Mouse (Mus musculus) hindbrain, embryonic 13.5 days (tissue): Measurements from ENCODE around the gene Dusp11. TPM values are rescaled to one million over a fixed set of nuclear protein-coding genes. Genes with fewer than 3 reads are reported as not detected.
"Not testable (repeated sequence)": the region's sequence is repeated elsewhere in the genome, so short reads cannot be mapped to it uniquely, and the experiment has no call there.

ENCODE experiments used
- ATAC-seq: fragments of 200-750 bp; cut with Nextera tagmentation; 2 replicates; pipeline ENCODE4 v1.8.0; 2017; ENCODE audit warnings: moderate TSS enrichment; ENCODE audit not compliant: low FRiP score
- H3K27ac ChIP-seq: fragments of 300-500 bp; sonication (generic); 2 replicates; pipeline ENCODE4 v1.5.1; 2015; ENCODE audit warnings: inconsistent platforms, mild to moderate bottlenecking, moderate library complexity
- H3K27me3 ChIP-seq: fragments of 300-500 bp; sonication (generic); 2 replicates; pipeline ENCODE4 v1.6.1; 2015; ENCODE audit warnings: mild to moderate bottlenecking, inconsistent platforms
- H3K36me3 ChIP-seq: fragments of 300-500 bp; sonication (generic); 2 replicates; pipeline ENCODE4 v1.6.1; 2015; ENCODE audit warnings: mild to moderate bottlenecking, inconsistent platforms
- H3K4me1 ChIP-seq: fragments of 300-500 bp; sonication (generic); replicated peaks from 2 replicates; pipeline ENCODE4 v1.6.1; 2015; ENCODE audit warnings: inconsistent platforms
- H3K4me2 ChIP-seq: fragments of 300-500 bp; sonication (generic); 2 replicates; pipeline ENCODE4 v1.6.1; 2015; ENCODE audit warnings: inconsistent platforms, mild to moderate bottlenecking, moderate library complexity
- H3K4me3 ChIP-seq: fragments of 300-500 bp; sonication (generic); 2 replicates; pipeline ENCODE4 v1.5.1; 2015; ENCODE audit warnings: mild to moderate bottlenecking, inconsistent platforms
- H3K9ac ChIP-seq: fragments of 300-500 bp; sonication (generic); 2 replicates; pipeline ENCODE4 v1.6.1; 2015; ENCODE audit warnings: mild to moderate bottlenecking, inconsistent platforms
- H3K9me3 ChIP-seq: fragments of 300-500 bp; sonication (generic); 2 replicates; pipeline ENCODE4 v1.6.1; 2016; ENCODE audit warnings: inconsistent platforms
- WGBS: fragments of 180-500 bp; shearing (Covaris S2); methylation state at CpG from one replicate; pipeline ENCODE4 v1.1.7; 2015; 5-methylcytosine and 5-hydroxymethylcytosine counted together
- polyA plus RNA-seq: library from polyadenylated mRNA; unstranded; fragments of >200 nt; fragmentation: Nextera tagmentation; extraction: Ambion mirVana; gene quantifications from 2 replicates; pipeline ENCODE4 v1.2.1, GENCODE M21; 2015

Gene Dusp11
- polyA plus RNA-seq: 49.9 and 53.4 TPM in 2 replicates

GRCm38 (mm10) chr6:85961101-85962091 is at the start of gene Dusp11:
Gene Dusp11 (minus strand): TSS chr6:85961667.
- WGBS: under 1% methylated on average over 70 of the region's 70 CpGs

DNA sequence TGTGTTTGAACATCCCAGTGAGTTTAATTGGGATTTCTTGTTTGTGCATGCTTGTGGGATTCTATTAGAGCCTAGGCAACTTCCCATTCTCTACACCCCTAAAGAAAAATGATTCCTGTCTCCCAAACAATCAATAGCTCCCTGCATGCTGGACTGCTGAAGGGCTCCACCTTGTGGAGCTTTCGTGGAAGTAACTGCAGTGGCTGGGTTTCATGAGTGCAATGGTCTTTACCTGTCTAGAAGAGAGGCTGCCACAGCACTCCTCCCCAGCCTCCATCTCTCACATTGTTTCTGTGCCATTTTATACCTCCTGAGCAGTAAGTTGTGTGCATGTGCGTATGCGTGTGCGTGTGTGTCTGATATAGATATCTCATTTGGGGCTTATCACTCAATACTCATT is 48.5 kb upstream of the Dusp11 start:
- Histone ChIP-seq H3K4me3 (no peak overlapping the region), H3K36me3 (no peaks in the 10 kb centered on the region), H3K9ac (no peak overlapping the region), H3K27me3 (no peaks in the 10 kb centered on the region), H3K4me1 (0 out of 2 replicates have a peak, but pooled peaks cover 3% of the 10 kb centered on the region), H3K9me3 (peaks cover 5% of the 10 kb centered on the region), H3K27ac (no peak overlapping the region), H3K4me2 (no peak overlapping the region)
- 38% methylated on average over 4 of the region's 4 CpGs for WGBS
- ATAC-seq: no peak

More at GRCm38 (mm10) chr6:85961101-85962091, at the start of gene Dusp11:
- peak; percentile 97 for ATAC-seq
- Histone ChIP-seq H3K9ac (peak within 1 kb of the TSS; percentile 92), H3K27ac (peak within 1 kb of the TSS; percentile 96), H3K36me3 (peaks cover 20% of the 10 kb centered on the region), H3K4me3 (peak within 1 kb of the TSS; percentile 84), H3K9me3 (no peaks in the 10 kb centered on the region), H3K27me3 (no peaks in the 10 kb centered on the region), H3K4me2 (peak within 1 kb of the TSS; percentile 77), H3K4me1 (peaks cover 32% of the 10 kb centered on the region)

- peak overlapping the region; percentile 53; the same call in 1 of the 2 replicates for H3K9ac ChIP-seq
- 13% methylated on average over 18 of the region's 18 CpGs for WGBS
Observed at GRCm38 (mm10) chr6:86004271-86005148, 43.0 kb upstream of the Dusp11 start.

GRCm38 (mm10) chr6:86003405-86003925 is 42.0 kb upstream of the Dusp11 start:
- Histone ChIP-seq H3K9me3 (peaks cover 5% of the 10 kb centered on the region), H3K27ac (no peak overlapping the region), H3K9ac (no peak overlapping the region), H3K36me3 (no peaks in the 10 kb centered on the region), H3K4me3 (no peak overlapping the region), H3K4me1 (peaks cover 7% of the 10 kb centered on the region; the same call in 1 of the 2 replicates), H3K4me2 (no peak overlapping the region), H3K27me3 (0 out of 2 replicates have a peak, but pooled peaks cover 3% of the 10 kb centered on the region)
- WGBS: 71% methylated on average over 18 of the region's 18 CpGs
- ATAC-seq: no peak

More at GRCm38 (mm10) chr6:86004271-86005148, 43.0 kb upstream of the Dusp11 start:
- Histone ChIP-seq H3K27ac (no peak overlapping the region), H3K4me2 (peak overlapping the region; percentile 44), H3K4me3 (0 out of 2 replicates have a peak overlapping the region, but pooled peaks have one; percentile 15), H3K9me3 (peaks cover 5% of the 10 kb centered on the region), H3K36me3 (no peaks in the 10 kb centered on the region), H3K4me1 (peaks cover 7% of the 10 kb centered on the region; the same call in 1 of the 2 replicates), H3K27me3 (0 out of 2 replicates have a peak, but pooled peaks cover 3% of the 10 kb centered on the region)
- ATAC-seq: peak; percentile 87

- not testable (repeated sequence) for H3K36me3 ChIP-seq, H3K4me2 ChIP-seq, ATAC-seq, H3K9me3 ChIP-seq, H3K27ac ChIP-seq, H3K4me1 ChIP-seq, H3K4me3 ChIP-seq, H3K9ac ChIP-seq, H3K27me3 ChIP-seq
- WGBS: 86% methylated on average over 5 of the region's 5 CpGs
Observed at GRCm38 (mm10) chr6:85990774-85991173, 29.3 kb upstream of the Dusp11 start.

DNA sequence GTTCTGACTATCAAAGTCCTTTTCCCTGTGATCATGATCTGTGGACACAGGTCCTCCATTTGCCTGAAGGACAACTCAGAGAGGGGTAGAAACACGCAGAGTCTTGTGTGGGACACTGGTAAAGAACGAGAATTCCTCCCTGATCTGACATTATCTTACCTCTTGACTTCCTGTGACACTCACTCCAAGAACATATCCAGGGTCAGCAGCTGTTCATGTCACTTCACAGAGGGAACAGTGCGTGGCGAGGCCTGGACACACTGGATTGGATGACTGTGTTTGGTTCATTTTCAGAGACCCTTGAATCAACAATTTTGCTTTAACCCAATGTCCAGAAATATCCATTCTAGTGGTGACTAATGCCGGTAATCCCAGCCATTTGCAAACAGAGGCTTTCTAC is 28.1 kb upstream of the Dusp11 start:
- H3K4me3 ChIP-seq, H3K4me2 ChIP-seq, H3K27ac ChIP-seq, H3K9ac ChIP-seq, H3K9me3 ChIP-seq, H3K27me3 ChIP-seq, H3K4me1 ChIP-seq, H3K36me3 ChIP-seq, ATAC-seq: not testable (repeated sequence)
- 92% methylated on average over 5 of the region's 5 CpGs for WGBS

DNA sequence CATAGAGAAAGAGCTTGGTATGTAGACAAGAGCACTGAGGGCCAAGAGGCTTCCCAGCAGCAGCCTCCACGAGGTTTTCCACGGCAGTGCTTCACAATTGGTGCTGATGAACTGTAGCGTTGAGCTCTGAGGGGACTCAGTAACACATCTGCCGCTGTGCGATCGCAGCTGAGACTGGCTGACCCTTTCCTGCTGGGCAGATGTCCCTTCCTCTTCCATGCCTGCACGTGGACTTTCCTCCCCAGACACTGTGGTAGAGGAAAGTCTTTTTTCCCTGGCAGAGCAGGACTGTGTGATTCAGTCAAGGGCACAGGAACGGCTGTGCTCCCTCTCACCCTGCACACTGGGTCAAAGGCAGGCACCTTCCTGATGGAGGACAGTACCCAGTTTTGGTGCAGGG is 22.9 kb upstream of the Dusp11 start:
- Histone ChIP-seq H3K27me3 (no peaks in the 10 kb centered on the region), H3K27ac (no peak overlapping the region), H3K9ac (peak overlapping the region; percentile 3; the same call in 1 of the 2 replicates), H3K4me3 (no peak overlapping the region), H3K36me3 (no peaks in the 10 kb centered on the region), H3K4me2 (no peak overlapping the region), H3K9me3 (no peaks in the 10 kb centered on the region), H3K4me1 (no peaks in the 10 kb centered on the region)
- no peak for ATAC-seq
- WGBS: 73% methylated on average over 8 of the region's 8 CpGs

DNA sequence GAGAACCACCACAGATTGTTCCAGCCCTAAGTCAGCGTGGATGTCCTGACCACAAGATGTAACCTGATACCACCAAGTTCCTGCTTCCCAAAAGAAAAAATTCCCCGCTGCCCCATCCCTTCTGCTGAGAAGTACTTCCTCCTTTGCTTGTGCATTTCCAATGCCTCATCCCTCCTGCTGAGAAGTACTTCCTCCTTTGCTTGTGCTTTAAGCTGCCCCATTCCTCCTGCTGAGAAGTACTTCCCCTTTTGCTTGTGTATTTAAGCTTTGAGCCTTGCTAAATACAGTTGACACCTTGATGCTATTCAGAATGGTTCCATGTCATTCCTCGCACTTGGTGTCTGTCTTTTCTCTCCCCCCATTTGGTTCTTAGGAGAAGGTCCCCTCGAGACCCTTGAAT is 17.3 kb upstream of the Dusp11 start:
- H3K9ac ChIP-seq, ATAC-seq, H3K9me3 ChIP-seq, H3K4me3 ChIP-seq, H3K4me1 ChIP-seq, H3K36me3 ChIP-seq, H3K27ac ChIP-seq, H3K27me3 ChIP-seq, H3K4me2 ChIP-seq: not testable (repeated sequence)
- 82% methylated on average over 4 of the region's 4 CpGs for WGBS

- 90% methylated on average over 5 of the region's 5 CpGs for WGBS
- no peaks in the 10 kb centered on the region for H3K27me3 ChIP-seq
- no peak for ATAC-seq
- no peak overlapping the region for H3K4me3 ChIP-seq
- H3K4me2 ChIP-seq: no peak overlapping the region
- no peaks in the 10 kb centered on the region for H3K36me3 ChIP-seq
- H3K27ac ChIP-seq: no peak overlapping the region
- no peaks in the 10 kb centered on the region for H3K4me1 ChIP-seq
- no peak overlapping the region for H3K9ac ChIP-seq
- no peaks in the 10 kb centered on the region for H3K9me3 ChIP-seq
Observed at GRCm38 (mm10) chr6:85976242-85976641, 14.8 kb upstream of the Dusp11 start.

DNA sequence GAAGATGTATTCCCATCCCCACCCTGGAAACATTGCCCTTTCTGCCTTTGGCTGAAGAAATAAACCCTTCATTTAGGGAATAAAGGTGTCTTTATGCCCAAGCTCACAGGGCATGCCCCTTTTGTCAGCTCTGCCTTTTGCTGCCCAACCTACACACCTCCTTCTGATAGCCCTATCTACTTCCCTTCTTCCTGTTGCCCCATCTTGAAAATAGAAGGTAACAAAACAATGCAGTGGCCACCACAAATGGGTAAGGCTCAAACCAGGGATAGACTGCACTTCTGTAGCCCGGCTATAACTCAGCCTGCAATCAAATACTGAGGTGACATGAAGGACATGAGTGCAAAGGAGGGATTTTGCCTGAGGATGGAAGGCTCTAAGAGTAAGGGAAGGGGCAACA is 14.3 kb upstream of the Dusp11 start:
- H3K36me3 ChIP-seq: no peaks in the 10 kb centered on the region
- no peaks in the 10 kb centered on the region for H3K4me1 ChIP-seq
- no peak for ATAC-seq
- no peaks in the 10 kb centered on the region for H3K9me3 ChIP-seq
- H3K9ac ChIP-seq: no peak overlapping the region
- no peak overlapping the region for H3K27ac ChIP-seq
- H3K4me3 ChIP-seq: no peak overlapping the region
- no peaks in the 10 kb centered on the region for H3K27me3 ChIP-seq
- 85% methylated on average over 1 of the region's 1 CpGs for WGBS
- H3K4me2 ChIP-seq: no peak overlapping the region

- H3K4me2 ChIP-seq: no peak overlapping the region
- H3K9me3 ChIP-seq: no peaks in the 10 kb centered on the region
- no peak overlapping the region for H3K9ac ChIP-seq
- H3K27me3 ChIP-seq: no peaks in the 10 kb centered on the region
- no peak for ATAC-seq
- no peaks in the 10 kb centered on the region for H3K4me1 ChIP-seq
- no peak overlapping the region for H3K4me3 ChIP-seq
- no peak overlapping the region for H3K27ac ChIP-seq
- no peaks in the 10 kb centered on the region for H3K36me3 ChIP-seq
- WGBS: 75% methylated on average over 10 of the region's 10 CpGs
Observed at GRCm38 (mm10) chr6:85974941-85975617, 13.6 kb upstream of the Dusp11 start.
